Mouse (Mus musculus) right cerebral cortex, postnatal 4 days (tissue): ENCODE measurements around the gene Ablim1.

Source experiments
- DNase-seq: peaks from one replicate; pipeline ENCODE4 v3.0.0-alpha.2; 2022

Gene Ablim1

GRCm38 (mm10) chr19:57001926-57002325, 312.8 kb downstream of the Ablim1 start:
- DNase-seq = no peak

GRCm38 (mm10) chr19:57000592-57000991, 314.1 kb downstream of the Ablim1 start:
- DNase-seq = no peak

GRCm38 (mm10) chr19:56999781-57000180, 314.9 kb downstream of the Ablim1 start:
- DNase-seq = no peak

DNA sequence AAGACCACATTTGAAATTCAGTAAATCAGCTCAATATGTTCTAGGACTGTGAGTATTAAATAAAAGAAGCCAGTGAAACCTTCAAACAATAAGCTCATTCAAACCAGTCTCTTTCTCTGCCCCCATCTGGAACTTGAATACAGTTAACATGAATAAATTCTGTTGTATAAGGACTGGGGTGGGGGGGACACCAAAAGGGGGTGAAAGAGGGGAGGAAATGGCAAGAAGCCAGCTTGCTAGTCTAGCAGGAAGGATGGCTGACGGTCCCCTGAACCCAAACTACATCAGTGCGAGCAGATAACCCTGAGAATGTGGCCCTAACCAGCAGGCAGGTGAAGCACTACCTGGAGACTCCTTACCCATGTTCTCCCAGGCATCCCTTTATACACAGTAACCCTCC, 315.8 kb downstream of the Ablim1 start:
- DNase-seq = no peak

GRCm38 (mm10) chr19:56998331-56998730, 316.4 kb downstream of the Ablim1 start:
- no peak for DNase-seq

GRCm38 (mm10) chr19:56997164-56997599, 317.5 kb downstream of the Ablim1 start:
- no peak for DNase-seq

- no peak for DNase-seq
Observed at GRCm38 (mm10) chr19:56995441-56995840, 319.3 kb downstream of the Ablim1 start.

GRCm38 (mm10) chr19:56994653-56995052, 320.1 kb downstream of the Ablim1 start:
- no peak for DNase-seq

DNA sequence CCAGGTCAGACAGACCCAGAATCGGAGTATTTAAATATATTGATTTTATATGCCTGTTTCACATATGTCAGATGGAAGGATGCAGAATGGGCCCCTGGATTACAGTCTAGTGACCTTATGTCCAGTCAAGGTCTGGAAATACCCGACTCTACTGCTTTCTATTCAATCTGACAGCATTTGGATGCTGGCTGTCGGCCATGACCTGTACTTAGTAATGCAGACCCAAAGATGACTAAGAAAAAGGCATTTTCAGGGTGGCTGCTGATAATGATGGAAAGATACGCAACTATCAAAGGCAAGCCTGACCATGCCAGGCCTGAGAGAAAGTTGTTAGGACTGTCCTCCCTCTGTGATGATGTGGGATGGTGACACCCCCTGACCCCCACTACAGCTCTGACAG, 321.0 kb downstream of the Ablim1 start:
- DNase-seq = no peak

- no peak for DNase-seq
Observed at GRCm38 (mm10) chr19:56992978-56993545, 321.7 kb downstream of the Ablim1 start.

DNA sequence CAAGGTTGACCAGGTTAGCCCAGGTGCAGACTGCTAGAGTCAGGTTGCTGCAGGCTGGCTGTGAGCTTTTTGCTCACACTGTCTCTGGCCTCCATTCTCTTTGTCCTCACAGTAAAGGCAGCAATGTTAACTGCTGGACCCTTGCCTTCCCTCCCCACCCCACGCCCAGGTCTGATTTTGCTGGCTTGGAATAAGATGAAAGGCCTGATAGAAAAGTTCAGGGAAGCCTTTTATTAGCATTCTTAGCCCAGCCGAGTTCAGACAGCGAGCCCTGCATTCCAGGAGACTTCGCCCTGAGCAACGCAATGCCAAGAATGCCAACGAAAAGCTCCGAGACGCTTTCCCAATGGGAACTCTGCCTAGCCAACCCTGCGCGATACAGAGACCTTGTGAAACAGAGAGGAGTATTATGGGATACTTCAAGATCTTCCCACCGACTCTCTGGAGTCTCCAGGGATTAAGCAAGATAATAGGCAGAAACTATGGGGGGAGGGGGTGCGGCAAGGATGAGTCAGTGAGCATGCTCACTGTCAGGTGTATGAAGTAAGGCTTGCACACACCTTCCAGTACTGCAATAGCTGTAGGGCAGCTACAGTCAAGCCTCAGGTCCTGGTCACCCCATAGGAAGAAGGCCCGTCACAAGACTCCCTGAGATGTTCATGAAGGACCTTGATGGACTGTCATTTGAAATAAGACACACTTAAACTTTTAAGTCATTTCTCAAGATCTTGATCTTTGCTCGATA, 324.2 kb downstream of the Ablim1 start:
- no peak for DNase-seq

DNA sequence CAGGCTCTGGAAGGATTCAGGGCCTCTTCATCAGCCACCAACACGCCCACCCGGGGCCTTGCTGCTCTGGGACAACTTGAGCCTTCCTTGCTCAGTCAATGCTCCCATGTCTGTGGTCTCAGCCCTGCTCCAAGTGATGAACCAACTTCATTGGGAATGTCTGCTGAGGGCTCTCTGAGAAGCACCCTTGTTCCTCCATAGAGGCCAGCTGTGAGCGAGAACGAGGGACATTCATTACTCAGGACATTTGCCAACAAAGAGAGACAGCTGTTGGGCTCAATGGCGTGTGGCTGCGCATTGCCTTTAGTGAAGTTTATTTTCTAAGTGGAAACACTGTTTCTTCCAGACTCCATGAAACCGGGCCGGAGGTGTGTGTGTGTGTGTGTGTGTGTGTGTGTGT, 325.5 kb downstream of the Ablim1 start:
- DNase-seq = no peak

GRCm38 (mm10) chr19:56984229-56984628, 330.5 kb downstream of the Ablim1 start:
- DNase-seq = no peak

- no peak for DNase-seq
Observed at GRCm38 (mm10) chr19:56983757-56984156, 331.0 kb downstream of the Ablim1 start.
